Mouse (Mus musculus) forebrain, embryonic 16.5 days (tissue): ENCODE results near the gene Gm48552. TPM values are rescaled to one million over a fixed set of nuclear protein-coding genes. Genes with fewer than 3 reads are reported as not detected.

Experiments used
- ATAC-seq: fragments of 200-750 bp; cut with Nextera tagmentation; 2 replicates; pipeline ENCODE4 v1.8.0; 2017; ENCODE audit warnings: mild to moderate bottlenecking, moderate library complexity
- H3K27ac ChIP-seq: fragments of 300-500 bp; sonication (generic); 2 replicates; pipeline ENCODE4 v1.5.1; 2014; ENCODE audit warnings: low read length, control low read depth
- H3K27me3 ChIP-seq: fragments of 300-500 bp; sonication (generic); replicated peaks from 2 replicates; pipeline ENCODE4 v1.6.1; 2014; ENCODE audit warnings: low read length; ENCODE audit not compliant: control insufficient read depth, insufficient read depth
- H3K36me3 ChIP-seq: fragments of 300-500 bp; sonication (generic); 2 replicates; pipeline ENCODE4 v1.6.1; 2014; ENCODE audit not compliant: control insufficient read depth, insufficient read depth
- H3K4me1 ChIP-seq: fragments of 300-500 bp; sonication (generic); replicated peaks from 2 replicates; pipeline ENCODE4 v1.6.1; 2014; ENCODE audit warnings: low read length; ENCODE audit not compliant: control insufficient read depth, insufficient read depth
- H3K4me2 ChIP-seq: fragments of 300-500 bp; sonication (generic); 2 replicates; pipeline ENCODE4 v1.6.1; 2014; ENCODE audit warnings: mild to moderate bottlenecking, low read length, control low read depth
- H3K4me3 ChIP-seq: fragments of 300-500 bp; sonication (generic); replicated peaks from 2 replicates; pipeline ENCODE4 v1.5.1; 2014; ENCODE audit warnings: mild to moderate bottlenecking, low read length, control low read depth
- H3K9ac ChIP-seq: fragments of 300-500 bp; sonication (generic); replicated peaks from 2 replicates; pipeline ENCODE4 v1.6.1; 2014; ENCODE audit warnings: low read depth, low read length, control low read depth
- H3K9me3 ChIP-seq: fragments of 300-500 bp; sonication (generic); 2 replicates; pipeline ENCODE4 v1.6.1; 2016; ENCODE audit warnings: low read length; ENCODE audit not compliant: control insufficient read depth
- WGBS: fragments of 180-500 bp; shearing (Covaris S2); extraction: QIAGEN DNeasy Blood & Tissue Kit; methylation state at CpG from one replicate; pipeline ENCODE4 v1.1.7; 2014; 5-methylcytosine and 5-hydroxymethylcytosine counted together
- microRNA-seq: library from miRNA; unstranded; fragments of <30 nt; microRNA quantifications from one replicate; pipeline ENCODE4, GENCODE M21; 2017
- polyA plus RNA-seq: library from polyadenylated mRNA; unstranded; fragments of >200 nt; fragmentation: Nextera tagmentation; extraction: Ambion mirVana; gene quantifications from 2 replicates; pipeline ENCODE4 v1.2.1, GENCODE M21; 2015

Gm48552 gene
- polyA plus RNA-seq, 1 experiment from 2014 or later, result 2.2 TPM

- Histone ChIP-seq H3K27ac (peak overlapping the region; percentile 94), H3K9me3 (no peaks in the 10 kb centered on the region), H3K4me2 (peak overlapping the region; percentile 85), H3K4me3 (peak overlapping the region; percentile 81), H3K4me1 (peaks cover 51% of the 10 kb centered on the region), H3K27me3 (peaks cover 3% of the 10 kb centered on the region; the same call in 1 of the 2 replicates), H3K9ac (no peak overlapping the region; the same call in 1 of the 2 replicates), H3K36me3 (no peaks in the 10 kb centered on the region)
- 12% methylated on average over 15 of the region's 15 CpGs for WGBS
- no peak for ATAC-seq
Observed at GRCm38 (mm10) chr10:81431526-81432168, 42.8 kb downstream of the Gm48552 start.

- peaks cover 44% of the 10 kb centered on the region for H3K4me1 ChIP-seq
- peak; percentile 0; the same call in 1 of the 2 replicates for ATAC-seq
- 0 out of 2 replicates have a peak overlapping the region, but pooled peaks have one; percentile 43 for H3K27ac ChIP-seq
- peaks cover 2% of the 10 kb centered on the region; the same call in 1 of the 2 replicates for H3K27me3 ChIP-seq
- no peak overlapping the region for H3K9ac ChIP-seq
- H3K4me2 ChIP-seq, result peak overlapping the region; percentile 58
- no peaks in the 10 kb centered on the region for H3K36me3 ChIP-seq
- H3K4me3 ChIP-seq, result peak overlapping the region; percentile 25
- WGBS, result 66% methylated on average over 21 of the region's 21 CpGs
- no peaks in the 10 kb centered on the region for H3K9me3 ChIP-seq
Observed at GRCm38 (mm10) chr10:81432169-81432867, 43.5 kb downstream of the Gm48552 start.

GRCm38 (mm10) chr10:81432868-81433262 lies 44.1 kb downstream of the Gm48552 start:
- 4% methylated on average over 17 of the region's 17 CpGs for WGBS

GRCm38 (mm10) chr10:81433541-81434289 lies 44.9 kb downstream of the Gm48552 start:
- peaks cover 43% of the 10 kb centered on the region for H3K4me1 ChIP-seq
- no peaks in the 10 kb centered on the region for H3K27me3 ChIP-seq
- no peaks in the 10 kb centered on the region for H3K36me3 ChIP-seq
- whole genome bisulfite sequencing, result 72% methylated on average over 26 of the region's 26 CpGs
- no peaks in the 10 kb centered on the region for H3K9me3 ChIP-seq
- H3K9ac ChIP-seq, result no peak overlapping the region
- no peak overlapping the region for H3K27ac ChIP-seq
- H3K4me3 ChIP-seq, result no peak overlapping the region
- H3K4me2 ChIP-seq, result no peak overlapping the region
- no peak for ATAC-seq

More at GRCm38 (mm10) chr10:81432868-81433262, 44.1 kb downstream of the Gm48552 start:
- Histone ChIP-seq H3K4me2 (peak overlapping the region; percentile 58), H3K27me3 (no peaks in the 10 kb centered on the region), H3K9ac (peak overlapping the region; percentile 49), H3K4me1 (peaks cover 43% of the 10 kb centered on the region), H3K9me3 (no peaks in the 10 kb centered on the region), H3K36me3 (no peaks in the 10 kb centered on the region), H3K4me3 (peak overlapping the region; percentile 34), H3K27ac (peak overlapping the region; percentile 43; the same call in 1 of the 2 replicates)
- ATAC-seq, result peak; percentile 88

GRCm38 (mm10) chr10:81434361-81435263 lies 45.8 kb downstream of the Gm48552 start:
- Histone ChIP-seq H3K4me1 (peaks cover 40% of the 10 kb centered on the region), H3K36me3 (no peaks in the 10 kb centered on the region), H3K27me3 (no peaks in the 10 kb centered on the region), H3K9me3 (no peaks in the 10 kb centered on the region), H3K4me3 (no peak overlapping the region), H3K9ac (peak overlapping the region; percentile 22; the same call in 1 of the 2 replicates), H3K27ac (peak overlapping the region; percentile 75), H3K4me2 (no peak overlapping the region)
- WGBS, result 66% methylated on average over 15 of the region's 15 CpGs
- ATAC-seq, result no peak

- H3K9me3 ChIP-seq, result no peaks in the 10 kb centered on the region
- no peaks in the 10 kb centered on the region for H3K36me3 ChIP-seq
- H3K4me3 ChIP-seq, result no peak overlapping the region
- H3K27me3 ChIP-seq, result no peaks in the 10 kb centered on the region
- peaks cover 38% of the 10 kb centered on the region for H3K4me1 ChIP-seq
- WGBS, result 18% methylated on average over 3 of the region's 3 CpGs
- peak overlapping the region; percentile 75 for H3K27ac ChIP-seq
- peak; percentile 4; the same call in 1 of the 2 replicates for ATAC-seq
- H3K4me2 ChIP-seq, result peak overlapping the region; percentile 11; the same call in 1 of the 2 replicates
- H3K9ac ChIP-seq, result peak overlapping the region; percentile 22
Observed at GRCm38 (mm10) chr10:81435436-81435835, 46.6 kb downstream of the Gm48552 start.

Small RNA genes lying within 50 kb of the gene (microRNA-seq; reads per million reads assigned to microRNA genes)
- gene Mir1191b, result 1.9 reads per million
- not detected for gene Mir6913

Other genes with a start within 250 kb of the Gm48552 start
- 48.5 and 62.7 TPM in 2 replicates for gene Pias4, start 221.1 kb upstream of the Gm48552 start, polyA plus RNA-seq
- gene Eef2, start 212.4 kb upstream of the Gm48552 start, polyA plus RNA-seq, result 652 and 674 TPM in 2 replicates
- 55.1 and 56.9 TPM in 2 replicates for gene Dapk3, start 206.0 kb upstream of the Gm48552 start, polyA plus RNA-seq
- gene 4930442H23Rik, start 205.2 kb upstream of the Gm48552 start, polyA plus RNA-seq, result not detected in 2 replicates
- 0.11 TPM in 1 of 2 replicates, not detected in the other for gene Nmrk2, start 187.0 kb upstream of the Gm48552 start, polyA plus RNA-seq
- 81.4 and 94.9 TPM in 2 replicates for gene Atcay, start 158.2 kb upstream of the Gm48552 start, polyA plus RNA-seq
- gene Zfr2, start 155.8 kb upstream of the Gm48552 start, polyA plus RNA-seq, result 18.4 and 24.0 TPM in 2 replicates
- 28.8 and 44.2 TPM in 2 replicates for gene Matk, start 136.1 kb upstream of the Gm48552 start, polyA plus RNA-seq
- 84.0 and 90.1 TPM in 2 replicates for gene Mrpl54, start 122.1 kb upstream of the Gm48552 start, polyA plus RNA-seq
- gene Apba3, start 122.0 kb upstream of the Gm48552 start, polyA plus RNA-seq, result 39.1 and 41.6 TPM in 2 replicates
- 7.3 and 8.3 TPM in 2 replicates for gene Tjp3, start 97.4 kb upstream of the Gm48552 start, polyA plus RNA-seq
- 138 and 143 TPM in 2 replicates for gene Pip5k1c, start 96.0 kb upstream of the Gm48552 start, polyA plus RNA-seq
- 36.8 and 38.3 TPM in 2 replicates for gene Cactin, start 67.9 kb upstream of the Gm48552 start, polyA plus RNA-seq
- gene Tbxa2r, start 60.3 kb upstream of the Gm48552 start, polyA plus RNA-seq, result 3.6 and 4.9 TPM in 2 replicates
- gene Gipc3, start 45.7 kb upstream of the Gm48552 start, polyA plus RNA-seq, result not detected in 2 replicates
- 33.4 and 34.2 TPM in 2 replicates for gene Hmg20b, start 38.5 kb upstream of the Gm48552 start, polyA plus RNA-seq
- 11.4 and 11.5 TPM in 2 replicates for gene Mfsd12, start 31.5 kb upstream of the Gm48552 start, polyA plus RNA-seq
- 0.72 and 0.86 TPM in 2 replicates for gene 4930404N11Rik, start 23.2 kb upstream of the Gm48552 start, polyA plus RNA-seq
- gene Fzr1, start 10.5 kb upstream of the Gm48552 start, polyA plus RNA-seq, result 121 and 133 TPM in 2 replicates
- 86.0 and 91.0 TPM in 2 replicates for gene Dohh, start 4.6 kb upstream of the Gm48552 start, polyA plus RNA-seq
- gene Gm48551, start 4.5 kb upstream of the Gm48552 start, polyA plus RNA-seq, result 6.2 and 8.8 TPM in 2 replicates
- gene Smim24, start 4.0 kb downstream of the Gm48552 start, polyA plus RNA-seq, result 1.2 and 1.8 TPM in 2 replicates
- 25.4 and 27.0 TPM in 2 replicates for gene Nfic, start 66.6 kb downstream of the Gm48552 start, polyA plus RNA-seq
- 75.3 and 93.0 TPM in 2 replicates for gene Celf5, start 93.7 kb downstream of the Gm48552 start, polyA plus RNA-seq
- gene Ncln, start 107.4 kb downstream of the Gm48552 start, polyA plus RNA-seq, result 70.4 and 80.9 TPM in 2 replicates
- 0.40 and 0.53 TPM in 2 replicates for gene S1pr4, start 111.1 kb downstream of the Gm48552 start, polyA plus RNA-seq
- gene Gna15, start 135.2 kb downstream of the Gm48552 start, polyA plus RNA-seq, result 0.42 and 0.76 TPM in 2 replicates
- 106 and 112 TPM in 2 replicates for gene Gna11, start 156.2 kb downstream of the Gm48552 start, polyA plus RNA-seq
- 632 and 683 TPM in 2 replicates for gene Aes, start 170.5 kb downstream of the Gm48552 start, polyA plus RNA-seq
- 27.1 and 32.6 TPM in 2 replicates for gene Tle2, start 185.6 kb downstream of the Gm48552 start, polyA plus RNA-seq
- gene Tle6, start 212.1 kb downstream of the Gm48552 start, polyA plus RNA-seq, result 3.5 and 3.7 TPM in 2 replicates
- 2.7 and 3.4 TPM in 2 replicates for gene BC025920, start 217.3 kb downstream of the Gm48552 start, polyA plus RNA-seq
- 51.4 and 55.1 TPM in 2 replicates for gene Sirt6, start 238.8 kb downstream of the Gm48552 start, polyA plus RNA-seq
- gene Ankrd24, start 239.5 kb downstream of the Gm48552 start, polyA plus RNA-seq, result 13.8 and 16.5 TPM in 2 replicates